Mouse (Mus musculus): ENCODE data around the gene Mtus2. TPM values are rescaled to one million over a fixed set of nuclear protein-coding genes. Genes with fewer than 3 reads are reported as not detected.

The Mtus2 gene
- polyA plus RNA-seq, 1 experiment from 2014 or later = 17.9 TPM

GRCm38 (mm10) chr5:148282631-148283030 lies 325.5 kb downstream of the Mtus2 start:
- Histone ChIP-seq H3K4me2 (ENCODE audit: low read length) (no peak overlapping the region), H3K36me3 (ENCODE audit: control insufficient read depth, insufficient read depth) (no peaks in the 10 kb centered on the region), H3K27me3 (replicated peaks; ENCODE audit: control insufficient read depth, insufficient read depth, low read length) (no peaks in the 10 kb centered on the region; the same call in 1 of the 2 replicates), H3K4me1 (replicated peaks; ENCODE audit: control insufficient read depth, insufficient read depth, low read length) (no peaks in the 10 kb centered on the region), H3K27ac (ENCODE audit: low read length) (no peak overlapping the region), H3K9me3 (ENCODE audit: control insufficient read depth, low read length) (no peaks in the 10 kb centered on the region), H3K4me3 (replicated peaks; ENCODE audit: low read length) (no peak overlapping the region), H3K9ac (replicated peaks; ENCODE audit: low read depth, low read length) (no peak overlapping the region)
- 94% methylated on average over 5 of the region's 5 CpGs for WGBS
- ATAC-seq = no peak

- H3K4me3 ChIP-seq (replicated peaks; ENCODE audit: low read length) = no peak overlapping the region
- H3K4me1 ChIP-seq (replicated peaks; ENCODE audit: control insufficient read depth, insufficient read depth, low read length) = no peaks in the 10 kb centered on the region
- H3K27me3 ChIP-seq (replicated peaks; ENCODE audit: control insufficient read depth, insufficient read depth, low read length) = no peaks in the 10 kb centered on the region; the same call in 1 of the 2 replicates
- H3K36me3 ChIP-seq (ENCODE audit: control insufficient read depth, insufficient read depth) = no peaks in the 10 kb centered on the region
- no peaks in the 10 kb centered on the region for H3K9me3 ChIP-seq (ENCODE audit: control insufficient read depth, low read length)
- no peak for ATAC-seq
- 65% methylated on average over 2 of the region's 2 CpGs for WGBS
- no peak overlapping the region for H3K9ac ChIP-seq (replicated peaks; ENCODE audit: low read depth, low read length)
- H3K4me2 ChIP-seq (ENCODE audit: low read length) = no peak overlapping the region
- H3K27ac ChIP-seq (ENCODE audit: low read length) = no peak overlapping the region
Measured at GRCm38 (mm10) chr5:148283177-148283576, 326.1 kb downstream of the Mtus2 start.

- Histone ChIP-seq H3K4me1 (replicated peaks; ENCODE audit: control insufficient read depth, insufficient read depth, low read length) (no peaks in the 10 kb centered on the region), H3K9me3 (ENCODE audit: control insufficient read depth, low read length) (no peaks in the 10 kb centered on the region), H3K27ac (ENCODE audit: low read length) (no peak overlapping the region), H3K4me2 (ENCODE audit: low read length) (no peak overlapping the region), H3K9ac (replicated peaks; ENCODE audit: low read depth, low read length) (no peak overlapping the region), H3K36me3 (ENCODE audit: control insufficient read depth, insufficient read depth) (no peaks in the 10 kb centered on the region), H3K4me3 (replicated peaks; ENCODE audit: low read length) (no peak overlapping the region), H3K27me3 (replicated peaks; ENCODE audit: control insufficient read depth, insufficient read depth, low read length) (no peaks in the 10 kb centered on the region; the same call in 1 of the 2 replicates)
- no peak for ATAC-seq
- WGBS = 83% methylated on average over 3 of the region's 3 CpGs
Measured at GRCm38 (mm10) chr5:148283584-148283983, 326.5 kb downstream of the Mtus2 start.

GRCm38 (mm10) chr5:148287529-148287928 lies 330.4 kb downstream of the Mtus2 start:
- no peaks in the 10 kb centered on the region for H3K9me3 ChIP-seq (ENCODE audit: control insufficient read depth, low read length)
- peaks cover 5% of the 10 kb centered on the region; the same call in 1 of the 2 replicates for H3K36me3 ChIP-seq (ENCODE audit: control insufficient read depth, insufficient read depth)
- no peak for ATAC-seq
- no peak overlapping the region for H3K4me2 ChIP-seq (ENCODE audit: low read length)
- H3K4me3 ChIP-seq (replicated peaks; ENCODE audit: low read length) = no peak overlapping the region
- WGBS = 89% methylated on average over 5 of the region's 5 CpGs
- no peak overlapping the region for H3K27ac ChIP-seq (ENCODE audit: low read length)
- no peak overlapping the region for H3K9ac ChIP-seq (replicated peaks; ENCODE audit: low read depth, low read length)
- H3K27me3 ChIP-seq (replicated peaks; ENCODE audit: control insufficient read depth, insufficient read depth, low read length) = no peaks in the 10 kb centered on the region
- H3K4me1 ChIP-seq (replicated peaks; ENCODE audit: control insufficient read depth, insufficient read depth, low read length) = peaks cover 5% of the 10 kb centered on the region

GRCm38 (mm10) chr5:148288804-148289203 lies 331.7 kb downstream of the Mtus2 start:
- no peak for ATAC-seq
- Histone ChIP-seq H3K9me3 (ENCODE audit: control insufficient read depth, low read length) (no peaks in the 10 kb centered on the region), H3K4me1 (replicated peaks; ENCODE audit: control insufficient read depth, insufficient read depth, low read length) (peaks cover 5% of the 10 kb centered on the region), H3K27me3 (replicated peaks; ENCODE audit: control insufficient read depth, insufficient read depth, low read length) (no peaks in the 10 kb centered on the region), H3K36me3 (ENCODE audit: control insufficient read depth, insufficient read depth) (peaks cover 5% of the 10 kb centered on the region; the same call in 1 of the 2 replicates), H3K4me3 (replicated peaks; ENCODE audit: low read length) (no peak overlapping the region), H3K4me2 (ENCODE audit: low read length) (no peak overlapping the region), H3K9ac (replicated peaks; ENCODE audit: low read depth, low read length) (no peak overlapping the region), H3K27ac (ENCODE audit: low read length) (no peak overlapping the region)
- 73% methylated on average over 18 of the region's 18 CpGs for WGBS

GRCm38 (mm10) chr5:148289951-148290350 lies 332.8 kb downstream of the Mtus2 start:
- Histone ChIP-seq H3K4me1 (replicated peaks; ENCODE audit: control insufficient read depth, insufficient read depth, low read length) (peaks cover 5% of the 10 kb centered on the region), H3K4me3 (replicated peaks; ENCODE audit: low read length) (no peak overlapping the region), H3K27me3 (replicated peaks; ENCODE audit: control insufficient read depth, insufficient read depth, low read length) (no peaks in the 10 kb centered on the region), H3K36me3 (ENCODE audit: control insufficient read depth, insufficient read depth) (peaks cover 5% of the 10 kb centered on the region; the same call in 1 of the 2 replicates), H3K9me3 (ENCODE audit: control insufficient read depth, low read length) (no peaks in the 10 kb centered on the region), H3K9ac (replicated peaks; ENCODE audit: low read depth, low read length) (no peak overlapping the region), H3K27ac (ENCODE audit: low read length) (no peak overlapping the region), H3K4me2 (ENCODE audit: low read length) (no peak overlapping the region)
- WGBS = 15% methylated on average over 7 of the region's 7 CpGs
- ATAC-seq = peak; percentile 58; the same call in 1 of the 2 replicates

- H3K4me2 ChIP-seq (ENCODE audit: low read length) = no peak overlapping the region
- no peak for ATAC-seq
- H3K27ac ChIP-seq (ENCODE audit: low read length) = no peak overlapping the region
- no peaks in the 10 kb centered on the region for H3K9me3 ChIP-seq (ENCODE audit: control insufficient read depth, low read length)
- H3K4me3 ChIP-seq (replicated peaks; ENCODE audit: low read length) = no peak overlapping the region
- 84% methylated on average over 7 of the region's 7 CpGs for WGBS
- no peaks in the 10 kb centered on the region for H3K27me3 ChIP-seq (replicated peaks; ENCODE audit: control insufficient read depth, insufficient read depth, low read length)
- H3K9ac ChIP-seq (replicated peaks; ENCODE audit: low read depth, low read length) = no peak overlapping the region
- H3K36me3 ChIP-seq (ENCODE audit: control insufficient read depth, insufficient read depth) = peaks cover 5% of the 10 kb centered on the region; the same call in 1 of the 2 replicates
- H3K4me1 ChIP-seq (replicated peaks; ENCODE audit: control insufficient read depth, insufficient read depth, low read length) = peaks cover 5% of the 10 kb centered on the region
Measured at GRCm38 (mm10) chr5:148292862-148293261, 335.7 kb downstream of the Mtus2 start.

- H3K36me3 ChIP-seq (ENCODE audit: control insufficient read depth, insufficient read depth) = peaks cover 5% of the 10 kb centered on the region; the same call in 1 of the 2 replicates
- WGBS = 86% methylated on average over 7 of the region's 7 CpGs
- peaks cover 5% of the 10 kb centered on the region for H3K4me1 ChIP-seq (replicated peaks; ENCODE audit: control insufficient read depth, insufficient read depth, low read length)
- H3K9me3 ChIP-seq (ENCODE audit: control insufficient read depth, low read length) = no peaks in the 10 kb centered on the region
- no peak overlapping the region for H3K4me2 ChIP-seq (ENCODE audit: low read length)
- no peak for ATAC-seq
- no peak overlapping the region for H3K9ac ChIP-seq (replicated peaks; ENCODE audit: low read depth, low read length)
- no peak overlapping the region for H3K4me3 ChIP-seq (replicated peaks; ENCODE audit: low read length)
- no peak overlapping the region for H3K27ac ChIP-seq (ENCODE audit: low read length)
- H3K27me3 ChIP-seq (replicated peaks; ENCODE audit: control insufficient read depth, insufficient read depth, low read length) = no peaks in the 10 kb centered on the region
Measured at GRCm38 (mm10) chr5:148293346-148293745, 336.2 kb downstream of the Mtus2 start.

- Histone ChIP-seq H3K27me3 (replicated peaks; ENCODE audit: control insufficient read depth, insufficient read depth, low read length) (no peaks in the 10 kb centered on the region), H3K4me1 (replicated peaks; ENCODE audit: control insufficient read depth, insufficient read depth, low read length) (no peaks in the 10 kb centered on the region), H3K27ac (ENCODE audit: low read length) (no peak overlapping the region), H3K4me3 (replicated peaks; ENCODE audit: low read length) (no peak overlapping the region), H3K4me2 (ENCODE audit: low read length) (no peak overlapping the region), H3K36me3 (ENCODE audit: control insufficient read depth, insufficient read depth) (no peaks in the 10 kb centered on the region), H3K9ac (replicated peaks; ENCODE audit: low read depth, low read length) (no peak overlapping the region), H3K9me3 (ENCODE audit: control insufficient read depth, low read length) (no peaks in the 10 kb centered on the region)
- ATAC-seq = no peak
- 84% methylated on average over 11 of the region's 11 CpGs for WGBS
Measured at GRCm38 (mm10) chr5:148302968-148303367, 345.8 kb downstream of the Mtus2 start.

GRCm38 (mm10) chr5:148304112-148304511 lies 347.0 kb downstream of the Mtus2 start:
- Histone ChIP-seq H3K27ac (ENCODE audit: low read length) (no peak overlapping the region), H3K9me3 (ENCODE audit: control insufficient read depth, low read length) (no peaks in the 10 kb centered on the region), H3K4me2 (ENCODE audit: low read length) (no peak overlapping the region), H3K27me3 (replicated peaks; ENCODE audit: control insufficient read depth, insufficient read depth, low read length) (no peaks in the 10 kb centered on the region), H3K4me3 (replicated peaks; ENCODE audit: low read length) (no peak overlapping the region), H3K4me1 (replicated peaks; ENCODE audit: control insufficient read depth, insufficient read depth, low read length) (no peaks in the 10 kb centered on the region), H3K36me3 (ENCODE audit: control insufficient read depth, insufficient read depth) (no peaks in the 10 kb centered on the region), H3K9ac (replicated peaks; ENCODE audit: low read depth, low read length) (no peak overlapping the region)
- WGBS = 92% methylated on average over 2 of the region's 2 CpGs
- ATAC-seq = no peak
